Mouse (Mus musculus): Measurements from ENCODE around the gene Car14. TPM values are rescaled to one million over a fixed set of nuclear protein-coding genes. Genes with fewer than 3 reads are reported as not detected.

The Car14 gene
- total RNA-seq, 2 experiments from 2014 or later: 81.2 to 115 TPM

DNA sequence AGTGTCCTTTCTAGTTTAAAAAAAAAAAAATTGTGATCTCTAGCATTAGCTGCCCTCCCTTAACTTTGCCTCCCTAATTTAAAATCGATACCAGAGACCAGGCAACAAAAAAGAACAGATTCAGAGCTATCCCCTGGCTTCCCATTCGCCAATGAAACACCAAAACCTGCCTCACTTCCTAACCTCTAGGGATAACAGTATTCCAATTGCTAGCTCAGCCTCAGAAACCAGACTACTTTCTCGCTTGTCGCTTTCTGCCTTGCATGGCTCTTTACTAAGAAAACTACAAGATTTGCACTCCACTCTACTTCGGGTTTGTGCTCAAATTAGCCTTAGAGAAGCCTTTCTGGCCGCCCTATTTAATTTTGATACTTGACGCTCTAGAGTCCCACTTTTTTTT, 48.4 kb downstream of the Car14 start:
- peak overlapping the region; percentile 94 for H3K27ac ChIP-seq
- DNase-seq: no peak
- intact Hi-C loops (cut with DNase I): no loop called here
- peak overlapping the region; percentile 93 for H3K4me3 ChIP-seq
- no peak for TF ChIP-seq CTCF (IDR thresholded peaks at IDR 0.05)

- H3K4me3 ChIP-seq: peak within 1 kb of the TSS; percentile 93
- no peak for TF ChIP-seq CTCF (IDR thresholded peaks at IDR 0.05)
- DNase-seq: peak; percentile 98
- H3K27ac ChIP-seq: peak within 1 kb of the TSS; percentile 94
- intact Hi-C loops (cut with DNase I): no loop called here
Observed at GRCm38 (mm10) chr3:95855502-95856089, 48.9 kb downstream of the Car14 start, which contains the start of gene Prpf3. Gene Prpf3 (minus strand): TSS chr3:95855885.

DNA sequence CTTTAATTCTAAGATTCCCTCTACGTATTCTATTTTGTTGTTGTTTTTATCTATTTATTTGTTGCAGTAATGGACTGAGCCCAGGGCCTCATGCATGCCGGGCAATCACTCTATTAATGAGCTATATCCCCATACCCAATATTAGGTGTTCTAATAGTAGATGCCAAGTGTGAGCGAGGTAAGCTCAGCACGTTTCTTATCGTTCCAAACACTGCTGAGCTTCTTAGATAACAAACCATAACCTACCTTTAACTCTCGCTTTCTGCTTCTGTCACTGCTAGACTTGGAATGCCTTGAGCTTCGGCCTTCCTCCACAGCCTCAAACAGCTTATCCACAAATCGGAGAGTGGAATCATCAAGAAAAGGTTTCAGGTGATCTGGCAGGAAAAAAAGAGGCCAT, 53.2 kb downstream of the Car14 start:
- H3K27ac ChIP-seq: no peak overlapping the region
- H3K4me3 ChIP-seq: no peak overlapping the region
- DNase-seq: no peak
- no peak for TF ChIP-seq CTCF (IDR thresholded peaks at IDR 0.05)
- intact Hi-C loops (cut with DNase I): no loop called here

DNA sequence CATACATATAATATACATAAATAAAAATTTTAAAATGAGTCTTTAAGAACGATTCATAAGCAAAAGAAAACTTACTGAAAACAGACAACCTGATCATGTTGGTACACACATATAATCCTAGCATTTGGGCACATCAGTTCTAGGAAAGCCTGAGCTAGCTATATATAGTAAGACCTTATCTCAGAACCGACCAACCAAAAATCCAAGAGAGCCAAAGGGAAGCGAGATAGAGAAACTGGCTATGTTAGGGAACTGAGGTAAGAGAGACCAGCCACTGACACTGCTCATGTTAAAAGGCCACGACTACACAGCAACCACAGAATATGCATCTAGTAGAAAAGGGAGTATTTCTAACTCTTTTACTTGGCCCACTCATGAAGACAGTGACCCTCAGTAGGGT, 53.9 kb downstream of the Car14 start:
- DNase-seq: no peak
- no peak for TF ChIP-seq CTCF (IDR thresholded peaks at IDR 0.05)
- Histone ChIP-seq H3K27ac (no peak overlapping the region), H3K4me3 (no peak overlapping the region)
- intact Hi-C loops (cut with DNase I): no loop called here

Other genes starting within 250 kb of the Car14 start
- 100 to 1,000 TPM; 110 to 123 TPM for gene Mcl1, start 245.9 kb downstream of the Car14 start, total RNA-seq (2021)
- gene Adamtsl4, start 216.8 kb downstream of the Car14 start, total RNA-seq (2021): 10 to 100 TPM; 17.2 to 32.0 TPM
- 10 to 100 TPM; 18.0 to 23.0 TPM for gene Ecm1, start 165.1 kb downstream of the Car14 start, total RNA-seq (2021)
- gene Tars2, start 144.5 kb downstream of the Car14 start, total RNA-seq (2021): 10 to 100 TPM; 23.0 to 30.8 TPM
- 10 to 100 TPM; 32.4 to 35.2 TPM for gene Rprd2, start 85.8 kb downstream of the Car14 start, total RNA-seq (2021)
- gene Prpf3, start 48.8 kb downstream of the Car14 start, total RNA-seq (2021): 10 to 100 TPM; 18.2 to 18.3 TPM
- gene Mrps21, start 33.2 kb downstream of the Car14 start, total RNA-seq (2021): 100 to 1,000 TPM; 303 to 336 TPM
- gene Ciart, start 22.4 kb downstream of the Car14 start, total RNA-seq (2021): 1 to 10 TPM; 2.7 to 9.3 TPM
- gene BC028528, start 12.7 kb downstream of the Car14 start, total RNA-seq (2021): 1 to 10 TPM; 1.4 to 2.1 TPM
- gene Aph1a, start 10.7 kb downstream of the Car14 start, total RNA-seq (2021): 10 to 100 TPM; 41.0 to 50.3 TPM
- gene Anp32e, start 24.6 kb upstream of the Car14 start, total RNA-seq (2021): 10 to 100 TPM; 76.4 to 89.9 TPM
- 10 to 100 TPM; 14.2 to 19.3 TPM for gene Plekho1, start 91.3 kb upstream of the Car14 start, total RNA-seq (2021)
- gene Vps45, start 153.8 kb upstream of the Car14 start, total RNA-seq (2021): 10 to 100 TPM; 15.0 to 22.7 TPM
- gene Otud7b, start 199.8 kb upstream of the Car14 start, total RNA-seq (2021): 10 to 100 TPM; 54.6 to 58.3 TPM

Data from gastrocnemius, adult 2 months (tissue).